Mouse (Mus musculus) thymus, postnatal 14 days (tissue): ENCODE measurements around the gene 5730522E02Rik.

Experiments used
- DNase-seq: peaks from one replicate; pipeline ENCODE4 v3.0.0; 2021

5730522E02Rik gene

GRCm38 (mm10) chr11:25770991-25771568 lies 439.5 kb downstream of the 5730522E02Rik start:
- no peak for DNase-seq

- DNase-seq: no peak
Observed at GRCm38 (mm10) chr11:25767584-25768333, 442.8 kb downstream of the 5730522E02Rik start.

GRCm38 (mm10) chr11:25753156-25753899 lies 457.2 kb downstream of the 5730522E02Rik start:
- no peak for DNase-seq

DNA sequence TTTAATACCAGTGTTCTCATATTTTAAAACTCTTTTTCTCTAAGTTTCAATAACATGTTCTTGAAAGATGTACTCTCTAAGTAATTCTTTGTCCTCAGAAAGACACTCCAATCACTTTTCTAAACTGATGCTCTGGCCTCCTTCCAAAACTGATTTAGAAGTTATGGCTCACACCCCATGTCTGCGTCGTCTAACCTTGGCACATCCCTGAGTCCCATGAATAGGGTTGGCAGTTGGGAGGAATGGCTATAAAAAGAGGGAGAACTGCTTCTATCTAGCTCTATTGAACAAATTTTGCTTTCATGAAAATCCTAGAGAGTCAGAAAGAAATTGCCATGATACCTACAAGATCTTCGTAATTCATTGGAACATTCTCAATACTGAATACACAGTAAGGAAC lies 458.1 kb downstream of the 5730522E02Rik start:
- DNase-seq: no peak

DNA sequence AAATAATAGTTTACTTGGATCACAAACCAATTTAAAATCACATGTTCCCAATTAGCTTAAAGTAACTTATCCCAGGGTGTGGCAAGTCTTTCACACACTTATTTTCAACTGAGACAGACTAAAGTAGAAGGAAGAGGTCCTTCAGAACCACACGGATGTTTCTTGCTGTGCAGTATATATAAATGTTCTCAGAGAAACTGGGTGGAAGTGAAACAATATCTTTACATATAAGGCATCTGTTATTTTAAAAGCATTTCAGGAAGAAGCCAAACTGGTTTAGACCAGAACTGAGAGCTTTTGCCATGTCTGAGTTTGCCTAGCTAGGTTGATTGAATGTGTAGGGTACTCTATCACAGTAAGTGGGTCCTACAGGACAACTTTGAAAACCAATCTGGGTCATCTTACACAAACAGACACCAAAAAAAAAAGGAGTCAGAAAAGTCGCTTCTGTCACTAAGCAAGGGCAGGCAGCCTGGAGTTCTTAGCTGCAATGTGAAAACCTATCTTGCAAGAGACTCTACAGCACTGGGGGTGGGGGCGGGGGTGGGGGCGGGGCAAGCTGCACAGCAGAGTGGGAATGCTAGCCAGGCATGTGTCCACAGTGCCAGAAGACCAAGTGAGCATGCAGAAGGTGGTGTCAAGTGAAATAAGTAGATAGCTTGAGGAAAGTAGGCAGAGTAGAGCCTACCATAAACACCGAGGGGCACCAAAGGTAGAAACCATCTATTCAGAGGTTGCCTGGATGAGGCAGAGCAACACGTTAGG lies 463.3 kb downstream of the 5730522E02Rik start:
- DNase-seq: no peak

DNA sequence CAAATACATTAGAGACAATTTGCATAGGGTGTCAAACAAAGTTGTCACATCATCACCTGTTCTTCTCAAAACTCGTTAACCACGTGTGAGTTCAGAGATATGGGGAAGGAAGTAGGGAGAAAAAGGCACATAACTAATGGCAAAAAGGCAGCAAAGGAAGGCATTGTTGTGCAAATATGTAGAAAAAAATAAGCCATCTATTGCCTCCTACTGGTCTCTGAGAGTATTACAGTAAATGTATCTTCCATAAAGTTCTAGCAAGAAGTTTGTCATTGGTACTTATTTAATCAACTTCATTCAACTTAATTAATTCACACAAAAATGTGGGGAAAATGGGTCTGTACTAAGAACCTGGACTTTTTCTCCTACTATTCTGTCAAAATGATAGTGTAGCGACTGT lies 466.9 kb downstream of the 5730522E02Rik start:
- no peak for DNase-seq

- DNase-seq: no peak
Observed at GRCm38 (mm10) chr11:25737255-25737654, 473.3 kb downstream of the 5730522E02Rik start.

- DNase-seq: no peak
Observed at GRCm38 (mm10) chr11:25729476-25729875, 481.1 kb downstream of the 5730522E02Rik start.

DNA sequence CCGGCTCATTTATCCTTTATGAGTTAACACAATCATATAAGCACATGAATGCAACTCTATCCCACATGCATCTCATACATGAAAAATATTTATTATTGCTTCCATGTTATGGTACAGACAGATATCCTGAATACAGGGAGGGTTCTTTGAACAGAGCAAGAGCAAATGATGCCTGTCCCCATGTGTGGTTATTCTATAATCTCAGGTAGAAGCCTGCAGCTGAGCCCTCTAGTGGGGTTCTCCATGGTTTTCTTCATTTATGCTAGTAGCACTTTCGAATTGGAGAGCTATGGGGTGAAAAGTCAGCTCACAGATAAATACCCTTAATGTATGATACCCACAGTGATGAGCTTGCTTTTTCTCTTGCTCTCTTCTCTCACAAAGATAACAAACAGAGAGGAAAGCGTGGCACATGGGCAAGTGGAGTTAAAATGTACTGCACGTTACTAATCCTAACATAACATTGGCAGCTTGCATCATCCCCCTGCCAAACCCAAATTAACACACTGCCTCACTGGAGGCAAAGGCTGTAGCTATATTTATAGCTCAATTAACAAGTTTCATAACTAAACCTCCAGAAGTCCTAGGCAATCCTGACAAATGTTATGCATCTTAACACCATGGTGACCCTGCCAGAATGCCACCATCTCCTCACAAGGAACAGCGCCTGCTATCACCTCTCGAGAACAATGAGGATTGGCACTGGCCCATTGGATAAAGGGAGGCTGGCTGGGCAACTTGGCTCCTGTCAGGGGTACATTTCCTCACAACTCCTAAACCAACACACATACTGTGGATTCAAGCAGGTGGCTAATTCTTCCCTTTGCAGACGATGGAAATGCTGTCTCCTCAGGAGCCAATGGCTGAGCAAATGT lies 494.9 kb downstream of the 5730522E02Rik start:
- DNase-seq: no peak

DNA sequence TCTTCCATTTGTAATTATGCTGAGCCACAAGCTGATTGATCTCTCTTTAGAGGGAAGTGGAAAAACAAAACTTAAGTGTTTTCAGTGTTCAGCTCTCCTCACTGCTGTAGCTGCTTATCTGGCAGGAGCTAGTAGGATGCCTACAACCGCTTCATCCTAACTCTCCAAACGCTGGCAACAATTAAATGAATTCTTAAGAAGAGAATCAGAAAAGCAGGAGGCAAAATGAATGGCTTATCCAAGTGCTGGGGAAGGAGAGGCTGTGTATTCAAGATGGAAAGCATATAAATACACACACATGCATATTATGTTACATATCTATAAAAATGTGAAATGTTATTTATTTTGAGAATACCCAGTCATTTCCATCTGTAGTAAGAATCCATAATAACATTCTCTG lies 500.0 kb downstream of the 5730522E02Rik start:
- no peak for DNase-seq

DNA sequence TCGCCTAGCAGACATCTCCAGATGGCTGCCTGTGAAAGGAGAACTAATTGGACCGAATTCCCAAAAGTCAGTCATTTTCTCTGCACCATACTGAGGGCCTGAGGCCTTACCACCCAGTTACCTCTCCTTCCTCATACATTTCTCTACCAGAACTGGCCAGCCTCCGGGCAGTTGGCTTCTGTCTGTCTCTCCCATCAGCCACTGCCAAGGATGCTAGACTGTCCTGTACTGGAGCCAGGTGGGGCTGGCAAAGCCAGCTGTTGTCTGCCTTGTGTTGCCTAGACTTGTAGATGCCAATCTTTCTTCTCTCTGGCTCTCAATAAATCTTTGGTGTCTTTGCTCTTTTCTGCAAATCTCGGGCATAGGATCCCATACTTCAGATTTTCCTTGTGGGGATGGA lies 500.7 kb downstream of the 5730522E02Rik start:
- no peak for DNase-seq

- DNase-seq: no peak
Observed at GRCm38 (mm10) chr11:25704332-25705168, 506.0 kb downstream of the 5730522E02Rik start.

- DNase-seq: no peak
Observed at GRCm38 (mm10) chr11:25702791-25703190, 507.8 kb downstream of the 5730522E02Rik start.

GRCm38 (mm10) chr11:25697508-25698193 lies 512.9 kb downstream of the 5730522E02Rik start:
- no peak for DNase-seq

DNA sequence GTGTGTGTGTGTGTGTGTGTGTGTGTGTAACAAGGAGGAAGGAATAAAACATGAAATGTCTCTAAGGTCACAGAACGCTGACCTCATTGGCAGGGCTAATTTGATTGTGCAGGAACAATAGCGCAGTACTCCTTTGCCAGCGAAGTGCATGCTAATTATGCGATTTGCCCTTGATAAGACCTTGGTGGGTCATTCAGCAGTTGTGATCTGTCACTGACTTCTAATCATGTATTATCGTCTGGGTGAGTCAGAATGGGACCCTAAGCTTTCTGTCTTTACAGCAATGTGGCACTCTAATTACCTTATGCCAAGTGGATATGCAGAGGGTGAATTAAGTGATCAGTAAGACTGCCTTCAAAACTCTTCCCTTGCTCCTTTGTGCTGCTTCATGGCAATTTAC lies 514.4 kb downstream of the 5730522E02Rik start:
- no peak for DNase-seq

- no peak for DNase-seq
Observed at GRCm38 (mm10) chr11:25684731-25685130, 525.8 kb downstream of the 5730522E02Rik start.

- no peak for DNase-seq
Observed at GRCm38 (mm10) chr11:25679856-25680255, 530.7 kb downstream of the 5730522E02Rik start.

DNA sequence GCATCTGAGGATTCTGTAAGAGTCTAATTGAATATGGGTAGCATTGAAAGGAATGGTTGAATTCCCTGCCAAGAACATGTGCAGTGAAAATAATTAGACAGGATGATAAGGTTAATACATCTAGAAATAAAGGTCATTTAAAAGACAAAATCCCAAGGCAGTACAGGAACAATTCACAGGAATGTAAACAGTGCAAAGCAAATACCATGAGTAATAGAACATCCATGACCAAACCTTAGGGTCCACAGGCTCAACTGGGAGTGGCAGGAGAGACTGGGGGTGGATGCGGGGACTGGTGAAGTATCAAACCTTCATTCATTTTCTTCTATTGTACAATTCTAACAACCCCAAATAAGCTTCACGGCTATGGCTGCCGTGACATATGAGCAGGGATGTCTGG lies 536.4 kb downstream of the 5730522E02Rik start:
- no peak for DNase-seq

GRCm38 (mm10) chr11:25670018-25670417 lies 540.5 kb downstream of the 5730522E02Rik start:
- DNase-seq: no peak

- no peak for DNase-seq
Observed at GRCm38 (mm10) chr11:25664562-25665104, 545.9 kb downstream of the 5730522E02Rik start.
